Mouse (Mus musculus) cerebellum, postnatal 14 days (tissue): ENCODE measurements at regions not wholly inside any gene's neighbourhood (a gene's known extent, or its start where the extent isn't known, plus 50 kb on each side); places are given as distances from the start of the nearest gene placed in this dataset.

Source experiments
- DNase-seq, 2 experiments: peaks; one replicate each; pipeline ENCODE4 v3.0.0; 2021; ENCODE audit warnings: mixed read lengths in 2 of 2

DNA sequence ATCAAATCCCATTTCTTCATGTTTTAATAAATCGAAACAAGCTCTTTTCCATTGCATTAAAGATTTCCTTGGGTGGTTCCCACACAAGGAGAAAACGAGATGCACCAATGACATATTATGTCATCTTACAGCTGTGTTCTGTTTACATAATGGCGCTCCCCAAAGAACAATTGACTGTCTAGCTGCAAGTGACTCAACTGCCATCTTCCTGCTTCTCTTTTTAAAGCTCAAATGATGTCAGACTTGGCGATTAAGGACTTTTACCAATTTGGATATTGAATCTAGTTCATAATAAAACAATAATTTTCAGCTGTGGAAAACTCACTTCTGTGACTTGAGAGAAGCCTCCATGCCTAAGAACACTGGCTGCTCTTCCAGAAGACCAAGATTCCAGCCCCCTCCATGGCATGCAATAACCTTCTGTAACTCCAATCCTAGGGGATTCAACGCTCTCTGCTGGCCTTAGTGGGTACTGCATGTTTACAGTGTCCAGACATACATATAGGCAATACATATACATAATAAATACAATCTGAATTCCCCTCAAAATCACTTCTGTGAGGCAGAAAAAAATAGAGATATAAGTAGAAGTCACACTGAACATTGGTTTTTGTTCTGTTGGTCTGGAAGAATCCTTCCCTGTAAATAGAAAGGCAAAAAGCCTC is 318.7 kb downstream of the Rnd3 start:
- no peak for DNase-seq

DNA sequence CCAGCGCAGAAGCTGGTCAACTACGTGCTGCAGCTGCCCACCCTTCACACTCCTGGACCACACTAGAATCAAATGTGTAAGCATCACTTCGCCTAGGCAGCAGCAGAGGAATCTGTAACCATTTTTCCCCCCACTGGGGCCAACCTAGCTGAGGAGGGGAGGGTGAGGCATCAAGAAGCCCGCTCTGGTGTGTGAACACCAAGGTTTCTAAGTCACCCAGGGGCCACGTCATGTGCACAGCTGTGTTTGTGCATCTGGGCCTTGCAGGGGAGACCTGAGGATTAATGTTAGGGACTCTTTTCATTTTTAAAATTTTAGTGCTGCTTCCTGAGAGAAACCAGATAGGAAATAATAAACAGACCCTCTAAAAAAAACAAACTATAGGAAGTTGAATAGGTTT is 321.8 kb downstream of the Rnd3 start:
- DNase-seq = no peak

DNA sequence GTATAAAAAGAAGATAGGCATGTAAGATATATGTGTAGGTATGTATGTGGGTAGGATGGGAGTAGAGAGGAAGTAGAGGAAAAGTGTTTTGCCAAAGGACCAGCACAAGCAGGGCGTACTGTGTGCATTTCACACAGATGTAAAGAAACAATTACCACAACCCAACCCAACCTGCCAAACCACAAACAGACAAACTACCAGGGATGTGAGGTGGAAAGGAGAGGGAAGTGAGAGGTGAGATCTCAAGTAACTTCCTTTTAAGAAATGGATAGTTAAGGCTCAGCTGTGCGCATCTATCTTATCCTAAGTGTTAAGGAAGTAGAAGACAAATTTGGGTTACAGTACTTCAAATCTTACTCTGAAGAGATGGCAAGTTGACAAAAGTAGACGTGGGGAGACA is 322.4 kb downstream of the Rnd3 start:
- no peak for DNase-seq

DNA sequence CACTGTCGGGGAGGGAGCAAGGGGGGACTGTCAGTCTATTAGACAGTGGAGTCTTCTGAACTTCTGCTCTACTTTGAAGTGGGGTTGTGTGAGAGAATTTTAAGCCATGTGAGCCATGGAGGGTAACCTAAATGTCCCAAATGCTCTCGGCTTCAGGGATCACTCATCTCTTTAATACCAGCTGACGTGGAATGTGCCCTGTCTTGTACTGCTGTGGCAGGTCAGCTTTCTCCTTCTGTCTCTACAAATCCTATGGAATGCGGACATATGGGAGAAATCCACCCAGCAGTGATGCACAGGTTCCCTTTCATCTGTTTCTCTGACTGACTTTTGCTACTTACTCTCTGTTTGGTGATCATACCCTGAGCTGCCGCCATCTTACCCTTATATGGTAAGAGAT is 323.3 kb downstream of the Rnd3 start:
- DNase-seq = no peak

DNA sequence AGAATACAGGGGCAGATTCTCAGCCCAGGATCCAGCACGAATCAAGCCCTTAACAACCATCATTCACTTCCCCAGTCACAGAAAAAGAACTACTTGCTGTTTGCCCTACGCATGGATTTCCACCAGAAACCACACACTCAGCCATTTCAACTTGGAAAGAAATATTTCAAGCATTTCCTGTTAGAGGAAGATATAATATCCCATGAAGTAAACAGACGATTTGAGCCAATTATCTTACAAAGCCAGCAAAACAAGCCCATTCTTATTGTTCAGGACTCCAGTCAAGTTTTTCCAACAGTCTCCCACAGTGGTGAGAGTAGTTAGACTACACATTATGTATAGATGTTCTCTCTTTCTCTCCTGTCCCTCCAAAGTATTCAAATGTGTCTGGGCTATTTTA is 324.1 kb downstream of the Rnd3 start:
- no peak for DNase-seq

DNA sequence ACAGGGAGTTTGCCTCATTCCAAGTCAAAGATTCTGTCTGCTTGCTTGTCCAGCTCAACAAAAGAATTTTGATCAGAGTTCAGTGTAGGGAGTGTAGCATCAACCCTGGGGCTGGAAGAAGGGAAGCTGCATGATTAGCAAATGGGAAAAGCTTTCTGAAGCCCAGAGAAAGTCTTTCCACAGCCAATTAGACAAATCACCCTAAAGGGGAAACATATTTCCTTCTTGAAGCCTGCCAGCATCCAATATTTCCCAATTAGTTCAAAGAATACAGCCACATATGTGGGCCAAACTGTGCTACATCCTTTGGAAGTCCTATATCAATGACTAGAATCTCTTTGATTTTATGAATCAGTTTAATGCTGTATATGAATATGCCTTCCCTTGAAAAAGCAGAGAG is 326.2 kb downstream of the Rnd3 start:
- no peak for DNase-seq

DNA sequence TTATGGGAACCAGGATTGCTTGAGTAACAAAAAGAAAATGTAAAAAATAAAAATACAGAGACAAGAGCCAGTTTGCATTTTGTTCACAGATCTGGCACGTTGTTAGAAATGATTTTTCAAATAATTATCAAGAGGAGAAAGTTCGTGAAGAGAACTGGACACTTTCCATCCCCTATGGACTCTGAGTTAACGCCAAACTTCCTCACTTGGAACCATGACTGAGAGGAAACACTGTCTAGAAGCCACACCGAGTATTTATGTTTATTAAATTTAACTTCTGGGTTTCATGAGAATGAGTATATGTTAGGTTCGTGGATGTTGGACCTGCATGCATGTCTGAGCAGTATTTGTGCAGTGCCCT is 329.6 kb downstream of the Rnd3 start:
- DNase-seq = no peak

DNA sequence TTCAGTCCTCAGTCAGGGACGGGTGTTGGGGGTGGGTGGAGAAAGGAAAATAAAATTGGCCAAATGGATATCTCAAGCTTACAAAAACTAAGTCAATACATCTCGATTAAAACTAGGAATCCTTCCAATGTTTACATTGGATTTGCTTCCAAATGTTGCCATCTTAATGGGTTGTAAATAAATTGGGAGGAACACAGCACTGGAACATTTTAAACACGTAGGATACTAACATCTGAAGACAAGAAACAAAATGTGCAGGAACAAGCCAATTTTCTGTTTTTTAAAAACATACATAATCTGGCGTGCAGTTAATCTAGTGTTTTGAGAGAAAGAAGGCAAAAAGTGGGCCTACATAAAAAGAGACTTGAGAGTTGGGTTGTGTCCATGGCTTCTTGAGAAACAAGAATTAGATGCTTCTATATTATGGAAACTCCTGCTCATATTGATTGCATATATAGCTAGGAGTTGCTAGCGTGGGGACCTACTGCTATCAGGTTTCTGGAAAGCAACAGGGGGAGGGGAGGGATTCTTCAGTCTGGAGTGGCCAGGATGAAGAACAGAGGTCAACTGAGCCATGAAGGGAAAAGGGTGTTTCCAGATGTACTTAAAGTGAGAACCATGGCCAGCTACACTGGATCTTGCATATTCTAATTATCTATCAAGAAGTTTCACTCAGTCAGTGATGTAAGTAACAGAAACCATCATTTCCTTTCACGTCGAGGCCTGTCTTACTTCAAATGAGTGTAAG is 330.2 kb downstream of the Rnd3 start:
- no peak for DNase-seq

DNA sequence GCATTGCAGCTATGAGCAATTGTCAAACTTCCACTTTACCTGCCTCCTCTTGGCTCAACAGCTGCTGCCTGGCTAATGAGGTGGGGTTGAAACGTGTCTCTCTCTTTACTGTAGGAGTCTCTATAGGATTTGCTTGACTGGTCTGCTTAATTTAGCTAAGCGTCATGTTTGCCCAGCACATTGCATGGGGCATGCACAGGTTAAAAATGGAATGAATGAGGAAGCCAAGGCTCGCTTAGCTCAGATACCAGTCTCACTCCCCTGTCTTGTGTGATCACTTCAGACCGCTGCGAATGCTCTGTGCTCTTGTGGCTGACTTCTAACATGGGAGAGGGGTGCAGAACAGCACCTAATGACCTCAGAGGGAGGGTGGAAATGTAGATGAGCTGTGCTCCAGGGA is 332.5 kb downstream of the Rnd3 start:
- DNase-seq = no peak

DNA sequence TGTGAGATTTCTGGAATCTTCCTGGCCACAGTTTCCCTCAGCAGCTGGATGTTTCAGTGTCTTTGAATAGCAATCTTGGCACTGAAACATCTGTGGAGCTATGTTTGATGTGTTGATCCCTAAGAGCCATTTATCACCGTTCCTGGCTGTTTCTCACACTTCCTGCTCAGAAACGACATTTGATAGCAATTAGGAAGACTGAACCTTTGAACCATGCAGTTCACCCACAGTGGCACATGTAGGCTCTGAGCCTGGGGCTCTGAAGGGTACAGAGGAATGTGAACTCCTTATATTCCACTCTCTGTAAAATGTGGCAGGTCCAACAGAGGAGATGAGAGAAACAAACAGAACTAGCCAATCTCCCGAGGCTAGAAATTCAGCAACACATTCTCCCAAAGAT is 333.4 kb downstream of the Rnd3 start:
- DNase-seq = no peak

DNA sequence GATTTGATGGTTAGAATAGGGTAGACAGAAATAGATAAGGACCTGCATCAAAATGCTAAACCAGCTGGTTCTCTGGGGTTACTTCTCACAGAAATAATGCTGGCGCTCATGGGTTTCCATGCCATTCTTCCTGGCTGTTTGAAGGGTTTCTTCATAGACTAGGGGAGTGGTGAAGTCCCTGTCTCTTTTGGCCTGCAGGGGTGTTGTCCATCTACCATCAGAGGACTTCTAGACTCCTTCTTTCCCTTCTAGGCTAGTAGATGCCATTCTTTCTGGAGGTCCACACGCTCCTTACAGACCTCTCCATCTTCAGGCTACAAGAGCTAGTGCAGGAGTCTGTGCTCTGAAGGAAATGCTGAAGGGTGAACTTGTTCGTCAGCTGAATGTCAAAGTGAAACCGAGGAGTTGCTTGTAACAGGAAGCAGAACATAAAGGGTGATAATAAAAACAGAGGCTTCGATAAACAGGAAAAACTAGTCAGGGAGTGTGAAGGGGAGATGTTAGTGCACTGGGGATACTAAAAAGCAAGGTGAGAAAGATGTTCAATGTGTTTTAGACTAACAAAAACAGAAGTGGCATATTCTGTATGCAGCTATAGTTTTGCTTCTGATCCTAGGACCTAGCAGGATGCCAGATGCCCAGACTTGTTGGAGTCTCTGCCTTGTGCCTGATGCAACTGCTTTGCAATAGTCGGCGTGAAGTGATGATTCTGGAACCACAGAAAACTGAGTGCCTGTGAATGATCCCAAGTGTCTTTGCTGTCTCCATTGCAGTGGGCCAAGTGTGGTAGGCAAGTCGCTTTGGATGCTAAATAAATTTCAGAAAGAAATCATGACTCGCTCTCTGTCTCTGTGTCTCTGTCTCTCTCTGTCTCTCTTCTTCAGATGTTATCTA is 335.1 kb downstream of the Rnd3 start:
- DNase-seq = no peak

DNA sequence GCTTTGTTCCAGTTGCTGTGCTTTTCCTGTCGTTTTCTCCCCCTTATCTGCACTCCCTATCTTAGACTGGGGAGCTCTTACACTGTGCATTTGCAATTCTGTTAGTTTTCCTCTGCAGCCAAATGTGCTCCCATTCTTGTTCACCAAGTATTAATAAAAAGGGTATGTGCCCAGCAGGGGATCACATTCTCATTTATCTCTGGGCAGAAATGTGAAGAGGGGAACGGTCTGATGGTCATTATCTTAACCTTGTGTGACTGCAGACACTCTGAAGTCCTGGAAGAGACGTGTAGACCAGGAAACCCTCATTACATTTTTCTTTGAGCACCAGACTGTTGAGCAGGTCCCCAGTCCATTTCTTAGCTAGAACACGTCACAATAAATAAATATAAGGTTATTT is 336.6 kb downstream of the Rnd3 start:
- DNase-seq = no peak

DNA sequence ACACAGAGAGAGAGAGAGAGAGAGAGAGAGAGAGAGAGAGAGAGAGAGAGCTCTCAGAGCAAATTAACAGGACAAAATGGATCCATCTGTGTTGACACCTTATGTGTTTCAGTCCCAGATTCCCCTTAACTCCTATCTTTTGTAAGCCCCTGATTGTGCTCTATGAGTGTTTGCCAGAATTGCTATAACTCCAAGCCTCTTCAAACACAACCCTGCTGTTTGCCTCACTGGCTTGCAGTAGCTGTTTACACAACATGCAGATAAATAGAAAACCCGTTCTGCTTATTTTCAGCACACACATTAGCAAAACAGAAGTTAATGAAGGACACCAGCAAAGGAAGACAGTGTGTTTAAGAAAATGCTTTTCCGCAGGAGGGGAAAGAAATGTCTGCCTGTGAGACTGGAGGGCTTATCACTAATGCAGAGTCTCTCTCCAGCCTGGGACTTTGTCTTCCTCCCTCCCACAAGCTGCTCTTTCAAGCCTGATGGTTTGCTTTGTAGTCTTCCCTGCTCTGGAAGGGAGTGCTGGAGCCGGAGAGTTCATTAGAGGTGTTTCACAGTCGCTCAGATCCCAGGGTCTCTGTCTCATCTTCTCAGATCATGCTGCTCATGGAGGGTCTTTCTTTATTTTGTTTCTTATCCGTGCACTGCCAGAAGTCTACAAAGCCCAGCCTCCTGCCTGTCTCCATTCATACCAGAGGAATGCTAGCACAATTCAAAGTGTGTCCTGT is 338.4 kb downstream of the Rnd3 start:
- no peak for DNase-seq

DNA sequence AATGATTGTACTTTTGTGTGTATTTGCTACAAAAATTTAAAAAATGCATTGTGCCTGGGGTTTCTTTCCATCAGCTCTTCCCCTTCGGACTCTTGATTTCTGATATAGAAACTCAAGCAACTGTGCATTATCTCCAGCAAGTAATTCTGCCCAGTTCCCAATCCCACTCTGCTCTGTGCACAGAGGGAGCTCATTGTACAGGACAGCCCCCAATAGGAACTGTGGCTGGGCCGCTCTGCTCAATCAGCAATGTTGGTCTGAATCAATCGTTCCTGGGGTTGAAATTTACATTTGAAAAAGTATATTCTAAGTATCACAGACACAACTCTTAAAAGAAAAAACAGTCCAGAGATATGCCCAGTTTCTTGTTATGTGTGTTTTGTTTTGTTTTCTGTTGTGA is 339.1 kb downstream of the Rnd3 start:
- no peak for DNase-seq

DNA sequence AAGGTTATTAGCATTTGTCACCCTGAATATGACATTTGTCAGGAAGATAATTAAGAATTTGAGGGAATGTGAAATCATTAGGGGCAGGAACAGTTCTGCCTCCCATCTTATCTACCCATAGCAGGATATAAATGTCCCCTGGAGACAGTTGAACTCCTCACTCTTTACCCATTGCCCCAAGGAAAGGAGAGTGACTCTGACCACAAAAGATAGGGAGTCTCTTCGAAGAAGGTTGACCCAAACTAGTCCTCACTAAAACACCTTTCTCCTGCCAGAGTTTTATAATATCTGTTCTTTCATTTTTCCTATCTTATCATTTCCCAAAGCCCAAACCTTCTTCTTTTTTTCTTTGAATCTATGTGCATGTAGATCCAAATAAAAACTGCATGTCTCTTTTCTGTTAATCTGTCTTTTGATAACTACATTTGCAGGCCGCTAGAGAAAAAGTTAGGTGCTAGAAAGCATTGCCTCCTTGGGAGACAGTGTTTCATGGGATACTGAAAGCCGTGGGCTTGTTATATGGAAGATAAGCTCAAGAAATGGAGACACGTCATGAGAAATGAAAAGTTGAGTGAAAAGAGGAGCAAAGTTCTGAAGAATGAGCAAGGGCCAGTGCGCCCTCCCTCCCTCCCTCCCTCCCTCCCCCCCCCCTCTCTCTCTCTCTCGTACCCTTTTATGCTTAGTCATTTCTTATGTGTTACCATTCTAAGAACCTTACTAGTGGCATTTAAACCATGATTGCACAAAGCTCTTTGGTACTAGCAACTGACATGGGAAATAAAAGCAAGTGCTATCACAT is 341.6 kb downstream of the Rnd3 start:
- DNase-seq = no peak

DNA sequence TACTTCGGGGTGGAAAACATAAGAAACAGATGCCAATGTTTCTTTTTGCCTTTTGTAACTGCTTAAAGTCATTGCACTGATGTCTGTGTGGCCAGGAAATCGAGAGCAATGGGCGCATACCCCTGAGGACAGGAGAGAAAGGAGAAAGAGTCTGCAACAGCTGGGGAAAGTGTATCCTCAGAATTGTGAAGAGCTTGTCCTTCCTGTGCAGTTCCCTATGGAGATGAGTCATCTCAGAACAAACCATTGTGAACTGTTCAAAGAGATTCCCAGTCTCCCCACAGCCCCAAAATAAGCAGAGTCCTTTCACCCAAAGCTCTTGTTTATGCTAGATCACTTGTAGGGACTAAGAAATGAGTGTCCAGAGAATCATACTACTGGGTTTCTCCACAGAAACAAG is 343.3 kb downstream of the Rnd3 start:
- DNase-seq = no peak

DNA sequence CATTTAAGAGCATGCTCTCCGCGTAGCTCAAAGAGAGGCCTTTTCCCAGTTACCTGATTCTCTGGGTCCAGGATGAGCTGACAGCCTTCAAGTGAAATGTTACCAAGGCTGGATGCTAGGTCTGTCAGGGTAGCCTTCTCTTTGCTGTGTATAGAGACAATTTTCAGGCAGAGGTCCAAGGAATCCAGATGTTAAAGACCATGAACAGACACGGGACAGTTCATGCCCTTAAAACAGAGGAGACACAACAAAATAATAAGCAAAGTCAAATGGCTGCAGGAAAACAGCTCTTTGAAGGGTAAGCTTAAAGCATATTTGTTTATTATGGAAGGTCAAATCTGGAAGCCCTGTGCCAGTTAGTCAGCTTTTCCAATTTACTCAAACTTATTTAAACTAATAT is 352.8 kb downstream of the Rnd3 start:
- DNase-seq = no peak

DNA sequence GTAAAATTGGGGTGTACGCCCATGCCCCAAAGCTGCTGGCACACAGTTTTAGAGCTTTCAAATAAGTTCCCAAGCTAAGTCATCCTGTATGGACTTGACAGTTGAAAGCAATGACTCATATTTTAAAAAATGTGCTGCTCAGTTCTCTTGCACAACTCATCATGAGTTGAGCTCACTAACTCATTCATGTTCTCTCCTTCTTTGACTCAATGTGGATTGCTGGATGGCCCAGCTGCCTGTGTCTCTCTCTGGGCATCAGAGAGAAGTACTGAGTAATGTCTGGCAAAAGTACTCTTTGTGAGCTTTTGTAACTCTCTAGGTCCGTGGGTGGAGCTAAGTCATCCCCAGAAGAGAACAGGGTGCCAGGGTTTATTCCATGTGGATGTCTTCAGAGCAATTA is 355.3 kb downstream of the Rnd3 start:
- DNase-seq = no peak

DNA sequence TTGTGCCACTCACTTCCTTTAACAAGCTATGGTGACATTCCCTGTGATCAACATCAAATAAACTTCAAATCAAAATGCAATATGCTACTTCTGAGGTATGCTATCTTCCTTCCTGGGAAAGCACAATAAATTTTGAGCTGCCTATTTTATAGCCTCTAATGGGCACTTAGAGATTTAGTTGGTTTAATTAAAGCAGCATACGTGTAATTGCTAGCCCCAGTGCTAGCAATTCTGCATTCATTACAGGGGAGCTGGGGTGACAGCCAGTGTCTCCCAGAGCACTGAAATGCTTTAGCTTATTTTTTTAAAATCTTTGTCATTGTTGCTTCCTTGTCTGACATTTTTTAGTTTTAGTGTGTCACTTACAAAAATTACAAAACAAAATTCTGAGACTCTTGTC is 355.8 kb downstream of the Rnd3 start:
- no peak for DNase-seq

DNA sequence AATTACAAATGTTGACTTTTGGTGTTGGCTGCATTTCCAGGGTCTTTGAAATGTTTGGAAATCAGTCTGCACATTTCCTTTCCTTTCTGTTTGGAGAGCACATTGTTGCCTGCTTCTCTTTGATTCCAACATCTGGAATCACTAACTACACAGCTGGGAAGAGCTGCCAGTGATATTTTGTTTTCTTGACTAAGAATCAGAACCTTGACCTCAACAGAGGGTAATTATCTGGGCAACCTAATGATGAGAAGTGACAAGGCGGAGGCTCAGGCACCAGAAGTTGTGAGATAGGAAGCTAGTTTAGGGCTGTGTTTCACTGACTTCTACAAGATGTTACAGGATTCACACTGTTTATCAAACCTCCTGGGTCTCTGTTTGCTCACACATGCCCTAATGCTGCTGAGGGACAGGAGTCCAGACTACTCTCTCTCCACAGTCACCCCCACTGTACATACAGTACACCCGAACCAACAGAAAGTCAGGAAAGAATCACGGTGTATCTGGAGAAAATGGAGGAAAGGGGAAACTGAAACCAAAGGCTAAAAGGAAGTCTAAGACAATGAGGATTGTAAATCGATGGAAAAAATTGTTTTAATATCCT is 359.8 kb downstream of the Rnd3 start:
- no peak for DNase-seq

DNA sequence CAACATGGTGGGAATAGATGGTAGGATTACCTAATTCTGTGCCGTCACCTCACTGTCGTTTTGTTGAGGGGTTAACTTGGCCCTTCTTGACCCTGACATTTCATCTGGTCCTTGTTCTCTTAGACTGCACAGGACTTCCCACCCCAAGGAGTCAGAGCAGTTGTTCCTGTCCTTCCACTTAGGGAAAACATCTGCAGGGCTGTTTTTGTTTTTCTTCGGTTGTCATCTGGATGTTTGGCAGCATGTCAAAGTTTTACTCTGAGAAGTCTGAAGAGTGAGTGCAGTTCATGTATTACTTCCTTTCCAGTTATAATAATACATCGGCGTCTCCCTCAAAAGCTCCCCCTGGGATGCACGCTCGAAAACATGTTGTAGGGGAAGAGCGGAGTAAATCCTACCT is 376.8 kb downstream of the Rnd3 start:
- DNase-seq = no peak

DNA sequence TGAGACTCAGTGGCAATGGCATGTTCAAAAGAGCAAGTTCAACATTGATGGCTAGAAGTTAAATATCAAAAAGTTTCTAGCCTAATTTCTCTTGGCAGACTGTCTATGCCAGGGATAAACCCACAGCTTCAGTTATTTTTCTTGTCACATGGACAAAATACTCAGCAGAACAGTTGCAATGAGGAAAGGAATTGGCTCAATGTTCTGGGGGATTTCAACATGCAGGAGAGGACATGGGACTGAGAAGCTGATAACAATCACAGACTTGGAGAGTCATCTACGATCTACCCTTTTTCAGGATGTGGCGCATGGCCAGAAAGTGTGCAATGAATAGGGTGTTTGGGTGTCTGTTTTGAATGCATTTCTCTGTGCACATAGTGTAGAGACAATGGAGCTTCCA is 389.9 kb downstream of the Rnd3 start:
- no peak for DNase-seq
